ENCODE assay signal across 15 mouse cellular contexts in genomic region chr8:126845530-126846187, GRCm38 (mm10).
A peak's percentile ranks its signal among the peaks of the same experiment; 100 is the strongest.
DNase-seq lines count a peak whose midpoint lies in the region; ATAC-seq and TF ChIP-seq lines count a peak whose summit lies in the region.
"Had no signal": no experiment of that assay in that cellular context is flagged by ENCODE, and none has a peak within 500 bp of the region (broad histone marks: within the 10 kb centered on the region; RNA-seq: fewer than 3 reads in every experiment).

No protein-coding gene starts in this region.

- WGBS in lung, embryonic 14.5 days: 69% methylated on average over 14 of the region's 14 CpGs

- no peak for TF ChIP-seq CTCF in gastrocnemius, adult 2 months (IDR thresholded peaks at IDR 0.05)
- TF ChIP-seq CTCF in lung, embryonic 14.5 days (IDR thresholded peaks at IDR 0.05; ENCODE audit: low read depth): no peak
- no peak for TF ChIP-seq CTCF in MEL (IDR thresholded peaks at IDR 0.05 in 2 of 3, conservative IDR thresholded peaks at IDR 0.05 in 1 of 3; ENCODE audit: control insufficient read depth in 1 of 3, insufficient read depth in 1 of 3, low read depth in 2 of 3, low read length in 3 of 3, poor library complexity in 1 of 3, severe bottlenecking in 1 of 3)

- no peaks in the 10 kb centered on the region; the same call in 1 of the 2 replicates for H3K79me2 ChIP-seq in MEL (ENCODE audit: control insufficient read depth, insufficient read depth, low read length, poor library complexity)

- no peaks in the 10 kb centered on the region for H3K36me3 ChIP-seq in lung, embryonic 14.5 days (ENCODE audit: insufficient read depth)
- H3K36me3 ChIP-seq in MEL (ENCODE audit: control insufficient read depth in 1 of 2, insufficient read depth in 2 of 2, low read length in 2 of 2): peaks cover 0 to 31% of the 10 kb centered on the region in 2 experiments; a peak in 2 of 4 replicates
- peaks cover 41% of the 10 kb centered on the region for H3K36me3 ChIP-seq in megakaryocyte, embryonic 14.5 days (replicated peaks; ENCODE audit: low read length)
- H3K36me3 ChIP-seq: embryonic facial prominence, embryonic 15.5 days; heart, embryonic 13.5 days; limb, embryonic 13.5 days had no signal

- H3K4me2 ChIP-seq in lung, embryonic 14.5 days: no peak overlapping the region
- H3K4me2 ChIP-seq: embryonic facial prominence, embryonic 15.5 days; heart, embryonic 13.5 days; hindbrain, embryonic 14.5 days; limb, embryonic 13.5 days had no signal

- peak overlapping the region; percentile 64 for H3K27ac ChIP-seq in gastrocnemius, adult 2 months
- peak overlapping the region; percentile 71; the same call in 1 of the 2 replicates for H3K27ac ChIP-seq in lung, embryonic 14.5 days (ENCODE audit: low read depth)
- H3K27ac ChIP-seq in MEL (ENCODE audit: control insufficient read depth, low read depth, low read length): peak overlapping the region; percentile 16; the same call in 1 of the 2 replicates
- H3K27ac ChIP-seq: embryonic facial prominence, embryonic 15.5 days; heart, embryonic 13.5 days; hindbrain, embryonic 14.5 days; limb, embryonic 13.5 days had no signal

- no peak overlapping the region for H3K9ac ChIP-seq in lung, embryonic 14.5 days
- no peak overlapping the region for H3K9ac ChIP-seq in MEL (ENCODE audit: control insufficient read depth, low read depth, low read length, poor library complexity, severe bottlenecking)
- H3K9ac ChIP-seq: embryonic facial prominence, embryonic 15.5 days; heart, embryonic 13.5 days; hindbrain, embryonic 14.5 days; limb, embryonic 13.5 days had no signal

- ATAC-seq in lung, embryonic 14.5 days (ENCODE audit: insufficient read depth): no peak
- ATAC-seq: forebrain, embryonic 14.5 days had no signal

- intact Hi-C loops in gastrocnemius, adult 2 months (cut with DNase I): no loop called here
- intact Hi-C loops in gastrocnemius, postnatal 36 days (cut with DNase I): no loop called here

- H3K4me1 ChIP-seq in lung, embryonic 14.5 days (ENCODE audit: insufficient read depth): peaks cover 15% of the 10 kb centered on the region
- peaks cover 26 to 59% of the 10 kb centered on the region in 2 experiments for H3K4me1 ChIP-seq in MEL (ENCODE audit: control insufficient read depth in 1 of 2, insufficient read depth in 2 of 2, low read length in 2 of 2)
- peaks cover 96% of the 10 kb centered on the region for H3K4me1 ChIP-seq in megakaryocyte, embryonic 14.5 days
- H3K4me1 ChIP-seq: embryonic facial prominence, embryonic 15.5 days; limb, embryonic 13.5 days had no signal

- DNase-seq in gastrocnemius, adult 2 months: no peak
- DNase-seq in gastrocnemius, postnatal 36 days: no peak
- DNase-seq in lung, embryonic 14.5 days: no peak
- no peak for DNase-seq in lung, postnatal 4 days
- DNase-seq in MEL (ENCODE audit: low read depth, low spot score): no peak
- DNase-seq in kidney, postnatal 4 days: no peak
- no peak for DNase-seq in testis, postnatal 10 days (ENCODE audit: low spot score)
- DNase-seq: right cerebral cortex, postnatal 14 days had no signal

- no peaks in the 10 kb centered on the region for H3K27me3 ChIP-seq in lung, embryonic 14.5 days (ENCODE audit: insufficient read depth, low read length)
- no peaks in the 10 kb centered on the region for H3K27me3 ChIP-seq in MEL (ENCODE audit: control insufficient read depth in 1 of 2, insufficient read depth in 2 of 2, low read length in 2 of 2)
- no peaks in the 10 kb centered on the region for H3K27me3 ChIP-seq in megakaryocyte, embryonic 14.5 days (replicated peaks)
- H3K27me3 ChIP-seq: embryonic facial prominence, embryonic 15.5 days; heart, embryonic 13.5 days; limb, embryonic 13.5 days had no signal

- TF ChIP-seq RAD21 in MEL (IDR thresholded peaks at IDR 0.05; ENCODE audit: low read depth, low read length): no peak

- no peak for TF ChIP-seq POLR2A in MEL (IDR thresholded peaks at IDR 0.05; ENCODE audit: control insufficient read depth in 1 of 2, insufficient read depth in 1 of 2, low read depth in 1 of 2, low read length in 2 of 2, poor library complexity in 1 of 2)

- TF ChIP-seq EP300 in MEL (IDR thresholded peaks at IDR 0.05; ENCODE audit: low read depth in 1 of 2, low read length in 2 of 2): no peak

- H3K4me3 ChIP-seq in gastrocnemius, adult 2 months: no peak overlapping the region
- no peak overlapping the region for H3K4me3 ChIP-seq in lung, embryonic 14.5 days (ENCODE audit: low read depth, low read length)
- no peak overlapping the region for H3K4me3 ChIP-seq in MEL (ENCODE audit: control insufficient read depth in 1 of 2, insufficient read depth in 1 of 2, low read depth in 2 of 2, low read length in 2 of 2)
- H3K4me3 ChIP-seq in megakaryocyte, embryonic 14.5 days (replicated peaks): peak overlapping the region; percentile 60
- H3K4me3 ChIP-seq: embryonic facial prominence, embryonic 15.5 days; heart, embryonic 13.5 days; limb, embryonic 13.5 days; myocyte had no signal

- H3K9me3 ChIP-seq in lung, embryonic 14.5 days (ENCODE audit: low read depth, low read length): no peaks in the 10 kb centered on the region
- H3K9me3 ChIP-seq in MEL (replicated peaks; ENCODE audit: insufficient read depth, low read length): no peaks in the 10 kb centered on the region
- peaks cover 4% of the 10 kb centered on the region; the same call in 1 of the 2 replicates for H3K9me3 ChIP-seq in megakaryocyte, embryonic 14.5 days
- H3K9me3 ChIP-seq: embryonic facial prominence, embryonic 15.5 days; heart, embryonic 13.5 days; limb, embryonic 13.5 days had no signal

TF ChIP-seq in MEL, 35 proteins besides CTCF, POLR2A, EP300 and RAD21:
- no peak for TF ChIP-seq NELFE (IDR thresholded peaks at IDR 0.05; ENCODE audit: low read depth, low read length)
- 0 out of 2 replicates have a peak, but pooled peaks have one; percentile 9 for TF ChIP-seq GATA1 (IDR thresholded peaks at IDR 0.05; ENCODE audit: low read depth, low read length)

Comparison
In these comparisons a context has a peak if more than half of its experiments do, and no peak if none do; other contexts are left out.
1. H3K27ac ChIP-seq: peak in every context shown above with its lines; median percentile 71 in lung, embryonic 14.5 days; 64 in gastrocnemius, adult 2 months; 16 in MEL.